Mouse (Mus musculus): ENCODE measurements around the gene Zfp704.

DNA sequence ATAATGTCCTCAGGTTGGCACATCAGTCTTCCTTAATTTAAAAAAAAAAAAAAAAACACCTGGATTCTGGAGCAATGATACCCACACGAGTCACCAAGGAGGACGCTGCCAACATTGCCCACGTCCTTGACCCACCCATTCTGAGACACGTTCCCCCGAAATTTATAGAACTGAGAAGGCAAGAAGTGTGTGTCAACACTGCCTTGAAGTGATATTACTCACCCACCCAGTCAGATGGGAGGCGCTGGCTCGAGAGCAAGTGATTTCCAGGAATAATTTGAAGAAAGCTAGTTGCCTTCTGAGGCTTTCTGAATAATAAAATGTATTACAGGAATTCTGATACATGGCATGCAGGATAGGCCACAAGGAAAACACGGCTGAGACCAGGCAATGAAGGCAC, 37.6 kb downstream of the Zfp704 start:
- no peak for TF ChIP-seq CTCF (conservative IDR thresholded peaks at IDR 0.05; ENCODE audit: low read length)
- no peak for TF ChIP-seq POU5F1 (IDR thresholded peaks at IDR 0.05; ENCODE audit: borderline replicate concordance, low read length)
